14 mouse cellular contexts compared by ENCODE assay signal in the genomic region with DNA sequence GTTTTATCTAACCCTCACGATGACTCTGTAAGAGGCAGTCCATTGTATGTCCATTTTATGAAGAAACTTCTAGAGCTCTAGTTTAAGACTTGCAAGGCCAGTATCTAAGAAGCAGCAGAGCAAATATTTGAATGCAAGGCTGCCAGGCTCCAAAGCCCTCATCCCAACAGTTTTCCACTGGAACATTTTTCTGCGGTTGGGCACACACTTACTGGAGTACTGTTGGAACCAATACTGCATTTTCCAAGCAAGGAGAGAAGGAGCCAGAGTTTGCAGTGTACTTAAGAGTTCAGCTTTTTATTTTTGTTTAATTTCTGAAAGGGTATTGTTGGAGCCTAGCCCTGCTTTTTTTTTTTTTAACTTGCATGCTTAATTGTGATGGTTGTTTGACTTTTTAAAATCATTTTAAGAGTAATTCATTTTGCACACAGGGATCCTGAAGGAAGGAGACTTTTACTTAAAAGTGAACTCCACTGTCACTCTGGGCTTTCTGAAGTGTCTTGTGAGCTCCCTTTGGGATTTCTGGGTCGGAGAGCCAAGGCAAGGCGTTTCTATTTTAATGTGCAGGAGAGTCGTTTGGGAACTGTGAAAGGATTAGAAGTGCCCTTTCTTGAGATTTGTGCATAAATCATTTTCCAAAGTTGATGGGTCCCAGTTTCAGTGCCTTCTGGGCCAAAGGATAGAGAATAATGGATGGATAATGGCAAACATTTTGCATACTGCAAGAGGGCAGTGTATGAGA.
DNase-seq lines count a peak whose midpoint lies in the region; ATAC-seq lines count a peak whose summit lies in the region.
"Had no signal": no experiment of that assay in that cellular context is flagged by ENCODE, and none has a peak within 500 bp of the region (broad histone marks: within the 10 kb centered on the region; RNA-seq: fewer than 3 reads in every experiment).

No protein-coding gene starts in this region.

- ATAC-seq in heart, embryonic 13.5 days (ENCODE audit: extremely low read depth, insufficient number of reproducible peaks, low FRiP score, low TSS enrichment) = no peak
- ATAC-seq in lung, embryonic 15.5 days (ENCODE audit: borderline replicate concordance, extremely low read depth, low FRiP score, low TSS enrichment) = no peak
- ATAC-seq in stomach, embryonic 16.5 days (ENCODE audit: insufficient read depth, low FRiP score) = no peak
- ATAC-seq: forebrain, embryonic 14.5 days had no signal

- H3K4me1 ChIP-seq in heart, embryonic 13.5 days = peaks cover 75% of the 10 kb centered on the region
- H3K4me1 ChIP-seq in lung, embryonic 15.5 days = peaks cover 37% of the 10 kb centered on the region
- 0 out of 2 replicates have a peak, but pooled peaks cover 12% of the 10 kb centered on the region for H3K4me1 ChIP-seq in stomach, embryonic 16.5 days (ENCODE audit: control insufficient read depth, insufficient read depth, low read length)
- H3K4me1 ChIP-seq: megakaryocyte, embryonic 14.5 days had no signal

- 0 out of 2 replicates have a peak, but pooled peaks cover 5% of the 10 kb centered on the region for H3K36me3 ChIP-seq in heart, embryonic 13.5 days
- no peaks in the 10 kb centered on the region for H3K36me3 ChIP-seq in lung, embryonic 15.5 days
- no peaks in the 10 kb centered on the region for H3K36me3 ChIP-seq in stomach, embryonic 16.5 days (ENCODE audit: control insufficient read depth, insufficient read depth, low read length)

- H3K4me3 ChIP-seq in heart, embryonic 13.5 days = no peak overlapping the region
- no peak overlapping the region for H3K4me3 ChIP-seq in lung, embryonic 15.5 days
- H3K4me3 ChIP-seq in stomach, embryonic 16.5 days (replicated peaks; ENCODE audit: low read length) = no peak overlapping the region
- H3K4me3 ChIP-seq: megakaryocyte, embryonic 14.5 days had no signal

- H3K9ac ChIP-seq in heart, embryonic 13.5 days = 0 out of 2 replicates have a peak overlapping the region, but pooled peaks have one; percentile 1
- H3K9ac ChIP-seq in lung, embryonic 15.5 days = no peak overlapping the region
- H3K9ac ChIP-seq in stomach, embryonic 16.5 days (ENCODE audit: low read length) = no peak overlapping the region

- no peaks in the 10 kb centered on the region for H3K9me3 ChIP-seq in heart, embryonic 13.5 days
- H3K9me3 ChIP-seq in lung, embryonic 15.5 days = no peaks in the 10 kb centered on the region
- H3K9me3 ChIP-seq in stomach, embryonic 16.5 days (replicated peaks; ENCODE audit: control insufficient read depth, low read length) = no peaks in the 10 kb centered on the region
- H3K9me3 ChIP-seq: megakaryocyte, embryonic 14.5 days had no signal

- peak overlapping the region; percentile 54 for H3K27ac ChIP-seq in heart, embryonic 13.5 days (replicated peaks)
- peak overlapping the region; percentile 71 for H3K27ac ChIP-seq in lung, embryonic 15.5 days
- 0 out of 2 replicates have a peak overlapping the region, but pooled peaks have one; percentile 16 for H3K27ac ChIP-seq in stomach, embryonic 16.5 days (ENCODE audit: low read length)

- no peak for DNase-seq in heart, postnatal 14 days
- peak; percentile 55 to 63 for DNase-seq in lung, adult 18-20 months
- no peak for DNase-seq in lung, postnatal 14 days
- no peak for DNase-seq in left cerebral cortex, postnatal 10 days (ENCODE audit: extremely low spot score in 1 of 2, low spot score in 2 of 2)
- DNase-seq: cerebellum, adult 9-11 months; kidney, postnatal 14 days; liver; right cerebral cortex, postnatal 4 days had no signal

- WGBS in heart, embryonic 13.5 days = 50% methylated on average over 5 of the region's 5 CpGs
- WGBS in lung, embryonic 15.5 days = 24% methylated on average over 5 of the region's 5 CpGs
- 50% methylated on average over 5 of the region's 5 CpGs for WGBS in stomach, embryonic 16.5 days

- no peak overlapping the region for H3K4me2 ChIP-seq in heart, embryonic 13.5 days
- 0 out of 2 replicates have a peak overlapping the region, but pooled peaks have one; percentile 4 for H3K4me2 ChIP-seq in lung, embryonic 15.5 days
- H3K4me2 ChIP-seq in stomach, embryonic 16.5 days (ENCODE audit: low read depth, low read length) = no peak overlapping the region

- intact Hi-C loops in heart, postnatal 14 days (cut with DNase I) = no loop called here
- intact Hi-C loops in left cerebral cortex, postnatal 10 days (cut with DNase I) = no loop called here

- no peaks in the 10 kb centered on the region for H3K27me3 ChIP-seq in heart, embryonic 13.5 days (replicated peaks)
- H3K27me3 ChIP-seq in lung, embryonic 15.5 days = no peaks in the 10 kb centered on the region
- no peaks in the 10 kb centered on the region for H3K27me3 ChIP-seq in stomach, embryonic 16.5 days (ENCODE audit: control insufficient read depth, insufficient read depth, low read length)
- H3K27me3 ChIP-seq: CH12.LX; megakaryocyte, embryonic 14.5 days had no signal

Comparison
In these comparisons a context has a peak if more than half of its experiments do, and no peak if none do; other contexts are left out.
1. DNase-seq: peak in lung, adult 18-20 months (2 of 2); none in heart, postnatal 14 days (0 of 2), lung, postnatal 14 days (single experiment) and left cerebral cortex, postnatal 10 days (0 of 2).
2. H3K27ac ChIP-seq: peak in every context shown above with its lines; median percentile 71 in lung, embryonic 15.5 days; 54 in heart, embryonic 13.5 days; 16 in stomach, embryonic 16.5 days.